Mouse (Mus musculus) forebrain, embryonic 11.5 days (tissue): ENCODE results near the gene Tubgcp5. TPM values are rescaled to one million over a fixed set of nuclear protein-coding genes. Genes with fewer than 3 reads are reported as not detected.
A peak's percentile ranks its signal among the peaks of the same experiment; 100 is the strongest.
"Not testable (repeated sequence)": the region's sequence is repeated elsewhere in the genome, so short reads cannot be mapped to it uniquely, and the experiment has no call there.

ENCODE experiments used
- ATAC-seq: fragments of 200-750 bp; cut with Nextera tagmentation; replicated peaks from 2 replicates; pipeline ENCODE4 v1.8.0; 2017; ENCODE audit warnings: moderate TSS enrichment; ENCODE audit not compliant: low FRiP score
- DNase-seq: peaks from one replicate; pipeline ENCODE4 v3.0.0-alpha.2; 2017; ENCODE audit warnings: low spot score
- H3K27ac ChIP-seq: fragments of 300-500 bp; sonication (generic); 2 replicates; pipeline ENCODE4 v1.5.1; 2014; ENCODE audit warnings: low read depth, low read length
- H3K27me3 ChIP-seq: fragments of 300-500 bp; sonication (generic); 2 replicates; pipeline ENCODE4 v1.6.1; 2014; ENCODE audit warnings: mild to moderate bottlenecking, low read length, mixed read lengths; ENCODE audit not compliant: control insufficient read depth, insufficient read depth
- H3K36me3 ChIP-seq: fragments of 300-500 bp; sonication (generic); 2 replicates; pipeline ENCODE4 v1.6.1; 2014; ENCODE audit warnings: mild to moderate bottlenecking, low read length, moderate library complexity, mixed read lengths; ENCODE audit not compliant: control insufficient read depth, insufficient read depth
- H3K4me1 ChIP-seq: fragments of 300-500 bp; sonication (generic); replicated peaks from 2 replicates; pipeline ENCODE4 v1.6.1; 2014; ENCODE audit warnings: low read length, mixed read lengths; ENCODE audit not compliant: control insufficient read depth, insufficient read depth
- H3K4me2 ChIP-seq: fragments of 300-500 bp; sonication (generic); 2 replicates; pipeline ENCODE4 v1.6.1; 2014; ENCODE audit warnings: low read depth, mild to moderate bottlenecking, low read length, moderate library complexity, mixed read lengths; ENCODE audit not compliant: severe bottlenecking
- H3K4me3 ChIP-seq: fragments of 300-500 bp; sonication (generic); 2 replicates; pipeline ENCODE4 v1.5.1; 2014; ENCODE audit warnings: low read depth, low read length
- H3K9ac ChIP-seq: fragments of 300-500 bp; sonication (generic); 2 replicates; pipeline ENCODE4 v1.6.1; 2014; ENCODE audit warnings: low read length
- H3K9me3 ChIP-seq: fragments of 300-500 bp; sonication (generic); 2 replicates; pipeline ENCODE4 v1.6.1; 2016; ENCODE audit warnings: low read length, mixed read lengths; ENCODE audit not compliant: control insufficient read depth
- WGBS: fragments of 180-500 bp; shearing (Covaris S2); extraction: QIAGEN DNeasy Blood & Tissue Kit; methylation state at CpG from one replicate; pipeline ENCODE4 v1.1.7; 2014; 5-methylcytosine and 5-hydroxymethylcytosine counted together
- polyA plus RNA-seq: library from polyadenylated mRNA; unstranded; fragments of >200 nt; fragmentation: Nextera tagmentation; extraction: Ambion mirVana; gene quantifications from 2 replicates; pipeline ENCODE4 v1.2.1, GENCODE M21; 2014

The Tubgcp5 gene
- polyA plus RNA-seq, 1 experiment from 2014 or later: 45.2 TPM

DNA sequence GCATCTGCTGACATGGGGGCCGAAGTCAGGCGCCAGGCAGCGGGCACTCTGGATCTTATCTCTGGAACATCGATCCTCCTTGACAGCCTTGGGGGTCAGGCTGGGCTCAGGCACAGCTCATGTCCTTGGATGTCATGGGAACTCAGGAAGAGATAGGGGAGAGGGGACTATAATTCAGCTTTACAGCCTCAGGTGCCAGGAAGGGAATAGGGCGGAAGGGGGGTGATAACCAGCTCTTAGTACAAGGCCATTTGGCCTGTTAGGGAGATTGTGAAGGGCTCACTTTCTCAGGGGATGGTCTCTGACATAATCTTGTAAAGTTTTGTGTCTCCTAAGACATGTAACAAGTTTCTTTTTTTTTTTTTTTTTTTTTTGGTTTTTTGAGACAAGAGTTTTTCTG, 3.4 kb upstream of the Tubgcp5 start:
- H3K27me3 ChIP-seq, H3K4me3 ChIP-seq, H3K36me3 ChIP-seq, ATAC-seq, H3K27ac ChIP-seq, H3K9ac ChIP-seq, H3K4me2 ChIP-seq, H3K9me3 ChIP-seq, DNase-seq, H3K4me1 ChIP-seq: not testable (repeated sequence)
- WGBS: 87% methylated on average over 5 of the region's 5 CpGs

GRCm38 (mm10) chr7:55792280-55792679, 1.7 kb upstream of the Tubgcp5 start:
- 73% methylated on average over 3 of the region's 3 CpGs for WGBS
- H3K4me3 ChIP-seq: no peak overlapping the region
- H3K4me2 ChIP-seq: no peak overlapping the region
- H3K36me3 ChIP-seq: peaks cover 8% of the 10 kb centered on the region; the same call in 1 of the 2 replicates
- no peaks in the 10 kb centered on the region for H3K9me3 ChIP-seq
- DNase-seq: no peak
- H3K4me1 ChIP-seq: peaks cover 2% of the 10 kb centered on the region; the same call in 1 of the 2 replicates
- no peak overlapping the region for H3K27ac ChIP-seq
- H3K27me3 ChIP-seq: no peaks in the 10 kb centered on the region
- no peak for ATAC-seq
- H3K9ac ChIP-seq: no peak overlapping the region

- WGBS: 39% methylated on average over 13 of the region's 13 CpGs
- Histone ChIP-seq H3K4me2 (peak overlapping the region; percentile 68), H3K27ac (peak overlapping the region; percentile 41; the same call in 1 of the 2 replicates), H3K9ac (peak overlapping the region; percentile 89), H3K27me3 (no peaks in the 10 kb centered on the region), H3K4me3 (peak overlapping the region; percentile 79), H3K4me1 (peaks cover 2% of the 10 kb centered on the region; the same call in 1 of the 2 replicates), H3K36me3 (peaks cover 8% of the 10 kb centered on the region; the same call in 1 of the 2 replicates), H3K9me3 (no peaks in the 10 kb centered on the region)
- DNase-seq: no peak
- peak; percentile 37 for ATAC-seq
These were observed 560 bp upstream of the Tubgcp5 start for GRCm38 (mm10) chr7:55793236-55793951.

GRCm38 (mm10) chr7:55799981-55800380, 6.0 kb downstream of the Tubgcp5 start:
- peaks cover 8% of the 10 kb centered on the region; the same call in 1 of the 2 replicates for H3K36me3 ChIP-seq
- 92% methylated on average over 3 of the region's 3 CpGs for WGBS
- no peak for DNase-seq

DNA sequence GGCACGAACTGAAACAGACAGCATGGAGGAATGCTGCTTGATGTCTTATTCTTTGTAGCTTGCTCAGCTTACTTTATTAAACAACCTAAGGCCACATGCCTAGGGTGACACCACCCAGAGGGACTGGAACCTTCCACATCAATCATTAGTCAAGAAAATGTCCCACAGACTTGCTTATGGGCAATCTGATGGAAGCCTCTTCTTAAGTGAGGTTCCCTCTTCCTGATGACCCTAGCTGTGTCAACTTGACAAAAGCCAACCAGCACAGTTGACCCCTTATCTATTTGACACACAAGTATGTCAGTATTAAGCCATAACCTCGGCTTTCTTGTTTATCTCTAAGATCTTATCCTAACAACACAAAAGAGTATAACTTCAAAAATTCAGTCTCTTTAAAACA, 16.0 kb downstream of the Tubgcp5 start:
- WGBS: 93% methylated on average over 2 of the region's 2 CpGs
- Histone ChIP-seq H3K27ac (no peak overlapping the region), H3K9me3 (no peaks in the 10 kb centered on the region), H3K9ac (no peak overlapping the region), H3K4me1 (no peaks in the 10 kb centered on the region), H3K4me3 (no peak overlapping the region), H3K27me3 (no peaks in the 10 kb centered on the region), H3K4me2 (no peak overlapping the region), H3K36me3 (peaks cover 9% of the 10 kb centered on the region)
- ATAC-seq (no peak), DNase-seq (no peak)

More at GRCm38 (mm10) chr7:55799981-55800380, 6.0 kb downstream of the Tubgcp5 start:
- H3K27ac ChIP-seq: no peak overlapping the region
- no peak overlapping the region for H3K4me3 ChIP-seq
- no peaks in the 10 kb centered on the region for H3K9me3 ChIP-seq
- no peak for ATAC-seq
- H3K4me2 ChIP-seq: no peak overlapping the region
- H3K4me1 ChIP-seq: 0 out of 2 replicates have a peak, but pooled peaks cover 2% of the 10 kb centered on the region
- H3K9ac ChIP-seq: no peak overlapping the region
- no peaks in the 10 kb centered on the region for H3K27me3 ChIP-seq

DNA sequence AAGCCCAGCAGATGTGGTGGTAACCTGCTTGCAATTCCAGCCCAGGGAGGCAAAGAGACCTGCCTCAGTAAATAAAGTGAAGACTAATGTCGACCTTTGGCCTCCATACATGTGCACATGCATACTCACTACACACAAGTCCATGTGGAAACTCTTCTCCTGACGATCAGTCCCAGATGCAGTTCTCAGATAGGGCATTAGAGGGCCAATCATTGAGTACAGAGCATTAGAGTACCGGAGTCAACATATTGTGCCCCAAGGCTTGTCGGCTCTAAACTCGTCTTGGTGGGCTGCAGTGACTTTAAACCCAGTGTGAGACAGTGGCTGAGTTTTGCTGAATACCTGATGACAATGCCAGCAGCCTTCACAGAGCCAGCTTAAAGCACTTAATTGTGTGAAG, 30.5 kb downstream of the Tubgcp5 start:
- WGBS: 86% methylated on average over 5 of the region's 5 CpGs
- Histone ChIP-seq H3K9me3 (no peaks in the 10 kb centered on the region), H3K27me3 (no peaks in the 10 kb centered on the region), H3K4me2 (no peak overlapping the region), H3K27ac (no peak overlapping the region), H3K4me3 (no peak overlapping the region), H3K36me3 (peaks cover 7% of the 10 kb centered on the region), H3K4me1 (no peaks in the 10 kb centered on the region), H3K9ac (no peak overlapping the region)
- no peak for DNase-seq
- no peak for ATAC-seq

- Histone ChIP-seq H3K4me2 (no peak overlapping the region), H3K27me3 (no peaks in the 10 kb centered on the region), H3K9ac (no peak overlapping the region), H3K4me1 (no peaks in the 10 kb centered on the region), H3K4me3 (no peak overlapping the region), H3K9me3 (no peaks in the 10 kb centered on the region), H3K36me3 (peaks cover 5% of the 10 kb centered on the region), H3K27ac (no peak overlapping the region)
- WGBS: 88% methylated on average over 9 of the region's 9 CpGs
- DNase-seq: no peak
- no peak for ATAC-seq
These were observed 33.6 kb downstream of the Tubgcp5 start for GRCm38 (mm10) chr7:55827551-55827950.

DNA sequence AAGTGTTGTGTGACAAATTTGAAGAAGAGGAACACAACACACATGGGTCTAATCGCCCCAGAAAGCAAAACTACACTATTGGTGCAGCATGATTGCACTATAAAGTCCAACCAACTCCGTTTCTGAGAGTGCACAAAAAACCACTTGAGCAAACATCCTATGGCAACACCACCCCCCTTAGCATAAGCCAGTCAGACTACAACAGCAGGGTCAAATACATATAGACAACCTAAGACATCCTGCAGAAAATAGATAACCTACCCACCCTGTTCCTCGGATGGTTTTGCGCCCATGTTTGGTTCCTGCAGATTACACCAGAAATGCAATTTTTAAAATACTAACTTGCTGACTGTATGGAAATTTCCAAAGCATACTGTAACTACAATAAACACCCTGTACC, 42.9 kb downstream of the Tubgcp5 start:
- H3K36me3 ChIP-seq: peaks cover under 1% of the 10 kb centered on the region; the same call in 1 of the 2 replicates
- H3K27ac ChIP-seq: no peak overlapping the region
- no peak overlapping the region for H3K4me3 ChIP-seq
- WGBS: 88% methylated on average over 4 of the region's 4 CpGs
- H3K9me3 ChIP-seq: no peaks in the 10 kb centered on the region
- ATAC-seq: no peak
- peaks cover 2% of the 10 kb centered on the region; the same call in 1 of the 2 replicates for H3K4me1 ChIP-seq
- no peak overlapping the region for H3K9ac ChIP-seq
- no peak for DNase-seq
- no peak overlapping the region for H3K4me2 ChIP-seq
- no peaks in the 10 kb centered on the region for H3K27me3 ChIP-seq

- DNase-seq (no peak), ATAC-seq (peak; percentile 6; the same call in 1 of the 2 replicates)
- H3K4me1 ChIP-seq: peaks cover 5% of the 10 kb centered on the region; the same call in 1 of the 2 replicates
- H3K4me2 ChIP-seq: peak within 1 kb of the TSS; percentile 79
- no peaks in the 10 kb centered on the region for H3K36me3 ChIP-seq
- peak within 1 kb of the TSS; percentile 79 for H3K27ac ChIP-seq
- no peaks in the 10 kb centered on the region for H3K9me3 ChIP-seq
- no peaks in the 10 kb centered on the region for H3K27me3 ChIP-seq
- H3K9ac ChIP-seq: peak within 1 kb of the TSS; percentile 95
- peak within 1 kb of the TSS; percentile 84 for H3K4me3 ChIP-seq
- WGBS: 52% methylated on average over 7 of the region's 7 CpGs
These were observed 47.5 kb downstream of the Tubgcp5 start, which contains the start of gene Cyfip1 for GRCm38 (mm10) chr7:55841445-55841844. Gene Cyfip1 (plus strand): TSS chr7:55841745.
